Mouse (Mus musculus) spleen, adult 12 weeks (tissue): Measurements from ENCODE around the gene Napa.
A peak's percentile ranks its signal among the peaks of the same experiment; 100 is the strongest.

Source experiments
- DNase-seq: peaks from one replicate; pipeline ENCODE4 v3.0.0; 2022; ENCODE audit warnings: low spot score

The Napa gene

GRCm38 (mm10) chr7:16099901-16100300, 1.6 kb downstream of the Napa start:
- DNase-seq = peak; percentile 20

- DNase-seq = no peak
Measured at GRCm38 (mm10) chr7:16101081-16101480, 2.8 kb downstream of the Napa start.

GRCm38 (mm10) chr7:16101726-16102475, 3.6 kb downstream of the Napa start:
- no peak for DNase-seq

GRCm38 (mm10) chr7:16102686-16103226, 4.5 kb downstream of the Napa start:
- DNase-seq = no peak

GRCm38 (mm10) chr7:16103760-16104159, 5.5 kb downstream of the Napa start:
- no peak for DNase-seq

GRCm38 (mm10) chr7:16104611-16105388, 6.5 kb downstream of the Napa start:
- DNase-seq = no peak

GRCm38 (mm10) chr7:16108886-16109542, 10.8 kb downstream of the Napa start:
- DNase-seq = no peak

GRCm38 (mm10) chr7:16110158-16110557, 11.9 kb downstream of the Napa start:
- no peak for DNase-seq

- no peak for DNase-seq
Measured at GRCm38 (mm10) chr7:16111284-16112090, 13.2 kb downstream of the Napa start.

GRCm38 (mm10) chr7:16116418-16116817, 18.2 kb downstream of the Napa start:
- DNase-seq = no peak

GRCm38 (mm10) chr7:16117100-16117499, 18.8 kb downstream of the Napa start:
- no peak for DNase-seq

GRCm38 (mm10) chr7:16119569-16120261, 21.5 kb downstream of the Napa start, which contains the start of gene Kptn:
Kptn (plus strand) TSS chr7:16119895.
- peak; percentile 84 for DNase-seq

GRCm38 (mm10) chr7:16120262-16120600, 22.0 kb downstream of the Napa start:
- DNase-seq = no peak

GRCm38 (mm10) chr7:16125829-16126228, 27.6 kb downstream of the Napa start:
- DNase-seq = no peak

GRCm38 (mm10) chr7:16128344-16128743, 30.1 kb downstream of the Napa start:
- no peak for DNase-seq

- DNase-seq = no peak
Measured at GRCm38 (mm10) chr7:16128899-16129298, 30.6 kb downstream of the Napa start.

- DNase-seq = no peak
Measured at GRCm38 (mm10) chr7:16129421-16129845, 31.2 kb downstream of the Napa start, which contains the start of gene Slc8a2. Slc8a2 (plus strand) TSS chr7:16129826.

GRCm38 (mm10) chr7:16129846-16130691, 31.8 kb downstream of the Napa start:
- no peak for DNase-seq

- no peak for DNase-seq
Measured at GRCm38 (mm10) chr7:16130956-16131634, 32.8 kb downstream of the Napa start.
